17 mouse cellular contexts compared by ENCODE assay signal in genomic region chr17:63077509-63077908, GRCm38 (mm10).
DNase-seq lines count a peak whose midpoint lies in the region; ATAC-seq and TF ChIP-seq lines count a peak whose summit lies in the region.
"Had no signal": no experiment of that assay in that cellular context is flagged by ENCODE, and none has a peak within 500 bp of the region (broad histone marks: within the 10 kb centered on the region; RNA-seq: fewer than 3 reads in every experiment).

No protein-coding gene starts in this region.

- H3K36me3 ChIP-seq in intestine, embryonic 14.5 days (ENCODE audit: control insufficient read depth, insufficient read depth, low read length), result no peaks in the 10 kb centered on the region
- no peaks in the 10 kb centered on the region for H3K36me3 ChIP-seq in intestine, embryonic 16.5 days (ENCODE audit: control insufficient read depth, insufficient read depth, low read length)
- H3K36me3 ChIP-seq in kidney, adult 2 months (ENCODE audit: control insufficient read depth, insufficient read depth, low read length), result no peaks in the 10 kb centered on the region; the same call in 1 of the 2 replicates
- H3K36me3 ChIP-seq: hindbrain, embryonic 13.5 days; intestine, embryonic 15.5 days; liver, embryonic 13.5 days; midbrain, embryonic 12.5 days; neural tube, embryonic 15.5 days had no signal

- TF ChIP-seq CTCF in kidney, adult 2 months (conservative IDR thresholded peaks at IDR 0.05; ENCODE audit: insufficient read depth, insufficient read length, low read depth, low read length), result no peak

- H3K9me3 ChIP-seq in intestine, embryonic 14.5 days (ENCODE audit: control insufficient read depth, low read length), result no peaks in the 10 kb centered on the region
- no peaks in the 10 kb centered on the region for H3K9me3 ChIP-seq in intestine, embryonic 16.5 days (ENCODE audit: control insufficient read depth, low read length)
- H3K9me3 ChIP-seq: hindbrain, embryonic 13.5 days; intestine, embryonic 15.5 days; liver, embryonic 13.5 days; midbrain, embryonic 12.5 days; neural tube, embryonic 15.5 days had no signal

- TF ChIP-seq POLR2A in kidney, adult 2 months (IDR thresholded peaks at IDR 0.05; ENCODE audit: low read depth, low read length), result no peak

- no peaks in the 10 kb centered on the region for H3K27me3 ChIP-seq in intestine, embryonic 14.5 days (replicated peaks; ENCODE audit: control insufficient read depth, insufficient read depth, low read length)
- no peaks in the 10 kb centered on the region for H3K27me3 ChIP-seq in intestine, embryonic 16.5 days (replicated peaks; ENCODE audit: control insufficient read depth, insufficient read depth, low read length)
- H3K27me3 ChIP-seq in kidney, adult 2 months (replicated peaks; ENCODE audit: control insufficient read depth, insufficient read depth, low read length), result no peaks in the 10 kb centered on the region
- H3K27me3 ChIP-seq: hindbrain, embryonic 13.5 days; intestine, embryonic 15.5 days; liver, embryonic 13.5 days; neural tube, embryonic 15.5 days had no signal

- 47% methylated on average over 5 of the region's 5 CpGs for WGBS in intestine, embryonic 14.5 days
- 58% methylated on average over 5 of the region's 5 CpGs for WGBS in intestine, embryonic 16.5 days
- WGBS in kidney, adult 2 months, result 93% methylated on average over 5 of the region's 5 CpGs

- 0 out of 2 replicates have a peak overlapping the region, but pooled peaks have one; percentile 22 for H3K27ac ChIP-seq in intestine, embryonic 14.5 days (ENCODE audit: low read depth)
- H3K27ac ChIP-seq in intestine, embryonic 16.5 days (ENCODE audit: low read length), result no peak overlapping the region
- H3K27ac ChIP-seq in kidney, adult 2 months (ENCODE audit: insufficient read depth, low read depth, low read length), result no peak overlapping the region
- H3K27ac ChIP-seq: hindbrain, embryonic 13.5 days; intestine, embryonic 15.5 days; kidney, postnatal 0 days; liver, embryonic 13.5 days; midbrain, embryonic 12.5 days; neural tube, embryonic 15.5 days had no signal

- intact Hi-C loops in gastrocnemius, postnatal 14 days (cut with DNase I; ENCODE audit: low total_unique reads), result no loop called here

- peak; percentile 53 for DNase-seq in intestine, embryonic 14.5 days (ENCODE audit: low spot score)
- peak; percentile 45 for DNase-seq in retina, postnatal 1 day
- DNase-seq in retina, embryonic 14.5 days (ENCODE audit: low spot score), result no peak
- peak; percentile 45 to 69 for DNase-seq in cerebellum, postnatal 10 days
- DNase-seq in kidney, adult 2 months, result no peak
- DNase-seq in gastrocnemius, postnatal 14 days, result no peak
- DNase-seq: adrenal gland, postnatal 25 days; forebrain, postnatal 0 days; liver, embryonic 13.5 days; thymus, adult 18-20 months had no signal

- H3K4me3 ChIP-seq in intestine, embryonic 14.5 days (ENCODE audit: low read depth, low read length), result no peak overlapping the region
- H3K4me3 ChIP-seq in intestine, embryonic 16.5 days (ENCODE audit: low read length), result no peak overlapping the region
- H3K4me3 ChIP-seq in kidney, adult 2 months (ENCODE audit: insufficient read depth, low read depth, low read length), result no peak overlapping the region
- H3K4me3 ChIP-seq: hindbrain, embryonic 13.5 days; intestine, embryonic 15.5 days; liver, embryonic 13.5 days; midbrain, embryonic 12.5 days; myocyte; neural tube, embryonic 15.5 days had no signal

- ATAC-seq in intestine, embryonic 14.5 days (replicated peaks; ENCODE audit: low FRiP score, low TSS enrichment, low read depth), result no peak
- ATAC-seq in intestine, embryonic 16.5 days, result no peak
- ATAC-seq: forebrain, postnatal 0 days; intestine, embryonic 15.5 days had no signal

- no peak overlapping the region for H3K9ac ChIP-seq in intestine, embryonic 14.5 days (ENCODE audit: low read length)
- no peak overlapping the region for H3K9ac ChIP-seq in intestine, embryonic 16.5 days (ENCODE audit: low read depth, low read length)
- H3K9ac ChIP-seq: forebrain, postnatal 0 days; hindbrain, embryonic 13.5 days; intestine, embryonic 15.5 days; liver, embryonic 13.5 days; midbrain, embryonic 12.5 days; neural tube, embryonic 15.5 days had no signal

- H3K4me2 ChIP-seq in intestine, embryonic 14.5 days (ENCODE audit: low read length), result no peak overlapping the region
- H3K4me2 ChIP-seq in intestine, embryonic 16.5 days (ENCODE audit: low read depth, low read length), result no peak overlapping the region
- H3K4me2 ChIP-seq: hindbrain, embryonic 13.5 days; intestine, embryonic 15.5 days; liver, embryonic 13.5 days; midbrain, embryonic 12.5 days; neural tube, embryonic 15.5 days had no signal

- H3K4me1 ChIP-seq in intestine, embryonic 14.5 days (replicated peaks; ENCODE audit: control insufficient read depth, insufficient read depth, low read length), result peaks cover 13% of the 10 kb centered on the region; the same call in 1 of the 2 replicates
- H3K4me1 ChIP-seq in intestine, embryonic 16.5 days (ENCODE audit: control insufficient read depth, insufficient read depth, low read length), result no peaks in the 10 kb centered on the region; the same call in 1 of the 2 replicates
- no peaks in the 10 kb centered on the region for H3K4me1 ChIP-seq in kidney, adult 2 months (ENCODE audit: control insufficient read depth, insufficient read depth, low read length)
- H3K4me1 ChIP-seq: intestine, embryonic 15.5 days; liver, embryonic 13.5 days had no signal

Comparison
In these comparisons a context has a peak if more than half of its experiments do, and no peak if none do; other contexts are left out.
1. DNase-seq: peak in intestine, embryonic 14.5 days (single experiment), retina, postnatal 1 day (single experiment) and cerebellum, postnatal 10 days (2 of 2); none in retina, embryonic 14.5 days (single experiment), kidney, adult 2 months (single experiment) and gastrocnemius, postnatal 14 days (single experiment).